Mouse (Mus musculus) testis, adult 2 months (tissue): ENCODE measurements around the gene Myocos.

ENCODE experiments used
- CTCF ChIP-seq: fragments of 200-500 bp; IDR thresholded peaks from 2 replicates; pipeline ENCODE4 v1.5.1; 2012; ENCODE audit warnings: low read depth, mild to moderate bottlenecking, inconsistent platforms, low read length, moderate library complexity; ENCODE audit not compliant: control insufficient read depth, insufficient read depth, insufficient replicate concordance
- POLR2A ChIP-seq: fragments of 200-500 bp; IDR thresholded peaks from 2 replicates; pipeline ENCODE4 v1.6.1; 2012; ENCODE audit warnings: low read depth, mild to moderate bottlenecking, inconsistent platforms, low read length, moderate library complexity; ENCODE audit not compliant: control insufficient read depth

GRCm38 (mm10) chr1:162599617-162600016, 58.4 kb downstream of the Myocos start:
- TF ChIP-seq CTCF (no peak), POLR2A (no peak)
